Mouse (Mus musculus) adrenal gland, postnatal 4 days (tissue): ENCODE results near the gene Bbs5. TPM values are rescaled to one million over a fixed set of nuclear protein-coding genes. Genes with fewer than 3 reads are reported as not detected.

Source experiments
- total RNA-seq, 2 experiments: library from RNA; stranded (reverse); gene quantifications; 2 replicates each; pipeline ENCODE4 v1.2.3; 2021

Gene Bbs5
- total RNA-seq, 2 experiments from 2014 or later = 11.1 to 11.7 TPM

Other genes with a start within 250 kb of the Bbs5 start
- gene Lrp2, start 61.1 kb upstream of the Bbs5 start, total RNA-seq = 10 to 100 TPM in 1 of 2 experiments, 1 to 10 TPM in 1; 2.0 to 40.1 TPM
- gene Klhl41, start 22.9 kb downstream of the Bbs5 start, total RNA-seq = 10 to 100 TPM in 1 of 2 experiments, 1 to 10 TPM in 1; 5.2 to 18.0 TPM
- 10 to 100 TPM; 23.4 to 26.9 TPM for gene Fastkd1, start 66.3 kb downstream of the Bbs5 start, total RNA-seq
- 10 to 100 TPM; 89.5 to 95.0 TPM for gene Ppig, start 75.4 kb downstream of the Bbs5 start, total RNA-seq
- gene Ccdc173, start 142.4 kb downstream of the Bbs5 start, total RNA-seq = 1 to 10 TPM; 2.7 to 3.0 TPM
- gene Phospho2, start 142.5 kb downstream of the Bbs5 start, total RNA-seq = 10 to 100 TPM; 14.7 to 17.4 TPM
- 10 to 100 TPM; 25.8 to 26.8 TPM for gene Klhl23, start 174.8 kb downstream of the Bbs5 start, total RNA-seq
- 100 to 1,000 TPM; 196 to 224 TPM for gene Ssb, start 214.4 kb downstream of the Bbs5 start, total RNA-seq
- 10 to 100 TPM; 26.0 to 27.1 TPM for gene Mettl5, start 238.4 kb downstream of the Bbs5 start, total RNA-seq